Mouse (Mus musculus) heart, adult 9 months (tissue): ENCODE measurements around the gene Gm21852.
"Not testable (repeated sequence)": the region's sequence is repeated elsewhere in the genome, so short reads cannot be mapped to it uniquely, and the experiment has no call there.

Source experiments
- DNase-seq, 2 experiments: peaks; one replicate each; pipeline ENCODE4 v3.0.0; 2022; ENCODE audit warnings: low spot score in 2 of 2

Gene Gm21852

DNA sequence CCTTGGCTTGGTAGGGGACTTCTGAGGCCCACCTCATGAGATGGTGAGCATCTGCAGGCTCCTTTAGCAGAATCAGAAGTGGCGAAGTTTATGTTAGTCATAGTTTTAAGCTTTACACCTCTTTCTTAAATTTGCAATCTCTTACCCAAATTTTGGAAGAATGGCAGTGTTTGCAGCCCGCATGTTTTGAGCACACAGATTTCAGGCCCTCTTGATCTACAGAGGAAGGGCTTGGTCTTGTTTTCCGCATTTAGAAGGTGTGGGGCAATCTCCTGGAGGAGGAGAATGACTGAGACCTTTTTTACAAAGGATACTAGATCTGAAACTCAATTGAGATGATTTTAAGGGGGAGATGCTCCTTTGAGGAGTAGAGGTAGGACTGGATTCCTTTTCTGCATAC lies at the start of gene Gm21852:
Gene Gm21852, minus strand, starts transcription at position 101 of the 400 bp plus-strand sequence.
- DNase-seq = not testable (repeated sequence)
